Mouse (Mus musculus) right cerebral cortex, postnatal 25 days (tissue): ENCODE results near the gene Gm28308.

Experiments used
- DNase-seq: peaks from one replicate; pipeline ENCODE4 v3.0.0; 2022

The Gm28308 gene

GRCm38 (mm10) chr6:52165441-52166370, 47.4 kb downstream of the Gm28308 start:
- DNase-seq, result peak; percentile 7

GRCm38 (mm10) chr6:52164626-52165440, 48.3 kb downstream of the Gm28308 start, which contains the start of gene Hoxa2:
Gene Hoxa2 (minus strand): TSS chr6:52164831.
- peak; percentile 3 for DNase-seq

DNA sequence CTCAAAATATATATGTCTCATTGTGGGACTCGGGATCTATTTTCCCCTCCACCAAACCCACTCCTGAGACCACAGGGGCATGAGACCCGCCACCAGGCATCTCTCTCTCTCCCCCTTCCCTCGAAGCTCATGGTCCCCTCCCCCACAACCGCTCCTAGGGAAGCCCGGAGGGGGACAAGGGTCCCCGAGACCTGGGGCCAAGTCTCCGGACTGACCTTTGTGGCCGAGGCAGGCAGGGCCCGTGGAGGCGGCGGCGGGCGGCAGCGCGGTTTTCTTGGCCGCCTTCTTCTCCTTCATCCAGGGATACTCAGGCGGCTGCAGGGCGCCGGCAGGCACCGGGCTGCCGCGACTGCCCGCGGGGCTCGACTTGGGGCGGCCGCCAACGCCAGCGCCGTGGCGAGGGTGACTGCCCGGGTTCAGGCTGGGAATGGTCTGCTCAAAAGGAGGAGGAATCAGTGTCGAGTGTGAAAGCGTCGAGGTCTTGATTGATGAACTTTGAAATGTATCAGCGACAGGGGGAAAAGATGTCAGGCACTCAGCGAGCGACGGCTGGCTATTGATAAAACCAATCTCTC, 49.0 kb downstream of the Gm28308 start:
- no peak for DNase-seq

GRCm38 (mm10) chr6:52163366-52164031, 49.6 kb downstream of the Gm28308 start:
- DNase-seq, result no peak

DNA sequence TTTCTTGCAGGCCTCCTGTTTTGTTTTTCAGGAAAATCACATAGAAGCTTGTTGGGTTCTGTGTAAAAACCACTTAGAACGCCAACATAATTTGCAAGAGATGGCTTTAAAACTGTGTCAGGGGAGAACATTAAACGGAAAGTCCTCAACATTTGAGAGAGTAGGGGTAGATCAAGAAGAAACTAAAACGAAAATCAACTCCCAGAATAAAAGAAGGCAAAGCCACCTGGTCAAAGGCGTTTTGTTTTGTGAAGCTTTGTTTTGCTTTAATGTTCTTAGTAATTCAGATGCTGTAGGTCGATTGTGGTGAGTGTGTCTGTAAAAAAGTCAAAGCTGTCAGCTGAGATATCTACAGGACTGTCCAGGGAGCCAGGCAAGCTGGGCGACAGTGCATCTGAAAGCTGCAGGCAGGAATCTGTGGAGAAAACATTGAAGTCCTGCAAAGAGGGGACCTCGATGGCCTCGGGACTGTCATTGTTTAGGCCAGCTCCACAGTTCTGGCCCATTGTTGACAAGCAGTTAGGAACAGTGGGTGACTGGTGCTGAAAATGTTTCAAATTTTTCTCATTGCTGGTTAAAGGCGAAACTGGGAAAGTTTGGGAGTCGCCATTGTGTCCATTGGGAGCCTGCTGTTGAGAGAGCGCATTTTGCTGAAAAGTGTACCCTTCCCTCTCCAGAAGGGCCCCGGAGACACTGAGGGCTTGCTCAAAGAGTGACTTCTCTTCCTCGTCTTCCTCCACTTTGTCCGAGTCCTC, 50.4 kb downstream of the Gm28308 start:
- DNase-seq, result no peak

GRCm38 (mm10) chr6:52162093-52162380, 51.1 kb downstream of the Gm28308 start:
- DNase-seq, result no peak

DNA sequence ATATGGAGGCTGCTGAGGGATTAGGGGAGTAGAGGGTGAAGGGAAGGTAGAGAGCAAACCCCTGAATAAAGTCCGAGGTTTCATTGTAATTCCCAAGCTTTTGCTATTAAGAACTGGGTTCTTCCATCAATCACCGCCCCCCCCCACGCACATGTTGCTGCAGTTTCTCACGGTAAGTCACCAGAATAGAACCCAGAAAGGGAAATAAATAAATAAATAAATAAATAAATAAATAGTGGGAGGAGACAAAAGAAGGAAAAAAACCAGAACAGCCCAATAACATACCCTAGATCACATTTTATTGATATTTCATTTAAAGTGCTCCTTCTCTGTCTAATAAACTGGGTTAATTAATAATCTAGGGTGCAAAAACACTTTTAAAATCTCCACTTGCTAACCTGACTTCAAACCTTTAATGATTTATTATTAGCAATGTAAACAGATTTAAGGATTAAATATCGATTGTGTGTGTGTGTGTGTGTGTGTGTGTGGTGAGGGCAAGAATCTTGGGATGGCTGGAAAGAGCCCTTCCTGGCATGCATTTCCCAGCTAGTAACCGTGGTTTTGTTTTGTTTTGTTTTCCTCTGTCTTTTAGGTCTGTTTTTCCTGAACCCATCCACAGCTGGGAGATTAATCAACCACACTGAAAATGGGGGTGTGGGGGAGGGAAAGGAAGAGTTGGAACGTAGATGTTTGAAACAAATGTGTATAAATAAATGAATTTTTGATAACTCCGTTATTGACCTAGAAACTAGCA, 51.6 kb downstream of the Gm28308 start:
- DNase-seq, result no peak

GRCm38 (mm10) chr6:52160511-52161335, 52.4 kb downstream of the Gm28308 start:
- DNase-seq, result no peak

DNA sequence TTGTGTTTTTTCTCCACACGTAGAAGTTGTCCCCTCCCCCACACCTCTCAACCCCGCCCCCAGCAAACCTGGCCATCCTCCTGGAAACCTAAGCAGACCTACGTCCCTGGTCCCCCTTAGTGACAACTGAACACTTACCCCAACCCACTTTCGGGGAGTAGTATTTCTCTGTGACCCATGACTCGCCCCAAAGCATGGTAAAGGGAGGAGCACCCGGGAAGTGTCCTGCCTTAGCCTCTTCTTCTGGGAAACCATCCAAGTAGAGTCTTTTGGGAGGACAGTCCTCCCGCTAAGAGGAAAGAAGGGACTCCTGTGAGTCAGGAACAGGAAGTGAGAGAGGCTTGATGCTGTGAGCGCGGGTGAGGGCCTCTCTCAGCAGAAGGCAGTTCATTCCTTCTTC, 53.2 kb downstream of the Gm28308 start:
- no peak for DNase-seq

GRCm38 (mm10) chr6:52159164-52159761, 53.9 kb downstream of the Gm28308 start:
- DNase-seq, result no peak

GRCm38 (mm10) chr6:52158276-52159051, 54.7 kb downstream of the Gm28308 start, which contains the start of gene Hoxa1:
Gene Hoxa1 (minus strand): TSS chr6:52158317.
- no peak for DNase-seq

DNA sequence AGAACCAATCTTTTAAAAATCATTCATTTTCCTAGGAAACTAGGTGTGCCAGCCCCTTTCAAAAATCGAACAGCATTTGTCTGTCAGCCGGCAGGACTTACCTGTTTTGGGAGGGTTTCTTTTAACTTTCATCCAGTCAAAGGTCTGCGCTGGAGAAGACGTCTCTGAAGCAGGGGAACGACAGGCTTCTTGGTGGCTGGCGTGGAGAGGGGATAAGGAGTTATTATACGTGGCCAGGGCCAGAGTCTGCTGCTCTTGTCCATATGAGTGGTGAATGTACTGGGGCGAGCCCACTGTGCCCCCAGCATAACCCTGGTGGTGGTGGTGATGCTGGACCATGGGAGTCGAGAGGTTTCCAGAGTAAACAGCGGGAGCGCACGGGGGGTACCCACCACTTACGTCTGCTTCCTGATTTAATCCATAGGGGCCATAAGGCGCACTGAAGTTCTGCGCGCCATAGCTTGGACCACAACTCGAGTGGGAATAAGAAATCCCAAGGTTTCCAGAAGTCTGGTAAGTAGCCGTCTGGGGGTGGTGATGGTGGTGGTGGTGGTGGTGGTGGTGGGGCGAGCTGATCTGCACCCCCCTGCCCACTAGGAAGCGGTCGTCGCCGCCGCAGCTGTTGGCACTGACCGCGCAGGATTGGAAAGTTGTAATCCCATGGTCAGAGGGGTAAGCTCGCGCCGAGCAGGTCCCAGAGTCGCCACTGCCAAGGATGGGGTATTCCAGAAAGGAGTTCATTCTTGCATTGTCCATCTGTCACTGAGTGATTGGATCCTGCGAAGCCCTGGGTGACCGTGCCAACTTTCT, 55.5 kb downstream of the Gm28308 start:
- no peak for DNase-seq

DNA sequence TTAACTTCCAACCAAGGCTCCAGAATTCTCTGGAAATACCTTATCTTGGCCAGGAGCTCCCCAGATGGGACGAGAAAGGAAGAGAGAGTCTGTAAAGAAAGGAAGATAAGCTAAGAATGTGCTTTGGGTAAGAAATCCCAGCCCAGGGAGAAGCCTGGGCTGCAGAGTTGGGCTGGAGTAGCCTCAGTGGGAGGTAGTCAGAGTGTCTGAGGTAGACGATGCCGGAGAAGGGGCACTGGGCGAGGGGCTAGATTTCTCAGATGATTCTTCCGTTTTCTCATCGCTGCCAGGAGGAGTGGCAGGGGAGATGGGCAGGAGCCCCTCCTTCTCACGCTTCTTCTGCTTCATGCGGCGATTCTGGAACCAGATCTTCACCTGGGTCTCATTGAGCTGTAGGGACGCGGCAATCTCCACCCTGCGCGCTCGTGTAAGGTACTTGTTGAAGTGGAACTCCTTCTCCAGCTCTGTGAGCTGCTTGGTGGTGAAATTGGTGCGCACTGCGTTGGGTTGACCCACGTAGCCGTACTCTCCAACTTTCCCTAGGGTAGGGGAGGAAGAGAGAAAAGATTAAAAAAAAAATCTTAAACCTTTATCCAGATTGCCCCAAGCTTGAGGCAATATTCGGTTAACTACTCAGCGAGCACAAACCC, 56.5 kb downstream of the Gm28308 start:
- DNase-seq, result no peak

DNA sequence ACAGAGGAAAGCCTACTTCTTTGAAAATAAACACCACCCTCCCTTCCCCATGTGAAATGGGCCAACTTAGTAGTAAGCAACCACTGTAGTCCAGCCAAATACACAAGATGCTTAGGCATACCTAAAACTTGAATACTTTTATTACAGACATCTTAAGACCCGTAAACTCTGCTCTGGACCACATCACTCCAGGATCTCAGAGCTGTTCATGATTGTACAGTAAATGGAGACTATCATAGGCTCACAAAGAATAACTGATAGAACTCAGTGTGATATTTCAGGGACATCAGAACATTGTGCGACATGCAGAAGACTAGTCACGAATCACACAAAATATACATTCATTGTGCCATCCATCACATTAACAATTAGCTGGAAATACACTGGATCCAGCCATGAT, 57.7 kb downstream of the Gm28308 start:
- no peak for DNase-seq

DNA sequence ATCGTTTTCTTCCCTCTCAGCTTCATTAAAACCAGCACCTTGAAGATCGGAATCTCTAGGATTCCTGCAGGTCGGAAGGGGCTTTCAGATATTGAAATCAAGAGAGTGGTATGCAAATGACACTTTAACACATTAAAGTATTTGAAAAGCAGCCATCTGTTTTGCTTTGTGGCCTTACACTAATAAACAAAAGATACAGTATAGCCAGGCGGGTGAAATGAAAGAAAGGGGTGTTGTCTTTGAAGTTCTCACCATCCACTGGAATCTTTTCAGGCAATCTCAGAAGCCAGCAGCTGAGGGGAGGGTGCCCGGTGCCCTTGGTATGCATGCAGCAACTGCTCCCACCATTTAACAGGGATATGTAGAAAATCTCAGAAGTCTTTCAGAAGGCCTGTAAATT, 59.1 kb downstream of the Gm28308 start:
- DNase-seq, result no peak

GRCm38 (mm10) chr6:52153270-52153669, 59.9 kb downstream of the Gm28308 start:
- DNase-seq, result no peak
